Mouse (Mus musculus) layer of hippocampus, adult 18-20 months (tissue): ENCODE data around the gene Psma3. TPM values are rescaled to one million over a fixed set of nuclear protein-coding genes. Genes with fewer than 3 reads are reported as not detected.

Experiments used
- DNase-seq, 2 experiments: peaks; one replicate each; pipeline ENCODE4 v3.0.0; 2022; ENCODE audit warnings: low spot score in 2 of 2
- long read RNA-seq: library from polyadenylated mRNA; stranded (forward); transcript quantifications from one replicate; pipeline ENCODE4 v2.0.0, GENCODE M21; 2021
- total RNA-seq, 2 experiments: library from RNA; stranded (reverse); gene quantifications; 2 replicates each; pipeline ENCODE4 v1.2.3; 2021

The Psma3 gene
- total RNA-seq, result 100 to 1,000 TPM; 185 to 216 TPM
- long read RNA-seq, transcript Psma3-202 (11 exons, 2,846 nt), result major isoform, 68 of 117 reads
- long read RNA-seq, transcript Psma3-201 (11 exons, 875 nt), result minor isoform, 9 of 117 reads
- long read RNA-seq, partial matches to known transcripts, result 1 of 117 reads
- long read RNA-seq, other reads (novel, unspliced or antisense), result 36 of 117 reads

DNA sequence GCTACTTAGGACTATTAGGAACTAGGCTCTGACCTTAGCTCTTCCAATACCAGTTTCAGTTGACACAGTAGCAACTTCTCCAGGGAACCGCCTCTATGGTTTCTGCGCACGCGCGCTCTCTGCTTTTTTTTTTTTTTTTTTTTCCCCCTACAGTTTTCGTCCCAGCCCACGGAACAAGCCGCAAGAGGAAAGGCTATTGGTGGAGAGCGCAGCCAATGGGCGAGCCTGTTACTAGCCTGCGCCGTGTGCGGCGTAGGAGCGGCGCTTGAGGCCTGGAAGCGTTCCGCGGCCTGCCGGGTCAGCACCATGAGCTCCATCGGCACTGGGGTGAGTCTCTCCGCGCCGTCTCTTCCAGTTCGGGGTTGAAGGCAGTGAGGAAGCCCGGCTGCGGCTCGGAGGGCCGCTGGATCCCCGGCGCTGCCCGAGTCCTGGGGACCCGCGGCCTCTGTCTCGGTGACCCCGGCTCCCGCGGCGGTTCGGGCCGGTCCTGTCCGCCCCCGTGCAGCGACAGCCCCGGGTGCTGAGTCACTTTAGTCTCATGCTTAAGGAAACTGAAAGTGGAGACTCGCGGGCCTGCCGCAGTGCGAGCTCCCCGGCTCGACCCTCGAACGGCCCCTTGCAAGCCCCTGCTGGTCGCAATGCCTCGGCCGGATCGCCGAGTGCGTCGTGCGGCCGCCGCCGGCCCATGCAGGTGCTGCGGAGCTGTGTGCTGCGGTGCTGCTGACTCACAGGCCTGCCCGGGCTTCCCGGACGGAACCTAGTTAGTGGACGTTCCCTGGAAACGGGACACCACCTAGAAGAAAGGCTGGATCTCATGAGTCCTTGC is at the start of gene Psma3:
Psma3 (plus strand) TSS at position 181 of the 826 bp plus-strand sequence.
- peak; percentile 89 to 94 for DNase-seq

DNA sequence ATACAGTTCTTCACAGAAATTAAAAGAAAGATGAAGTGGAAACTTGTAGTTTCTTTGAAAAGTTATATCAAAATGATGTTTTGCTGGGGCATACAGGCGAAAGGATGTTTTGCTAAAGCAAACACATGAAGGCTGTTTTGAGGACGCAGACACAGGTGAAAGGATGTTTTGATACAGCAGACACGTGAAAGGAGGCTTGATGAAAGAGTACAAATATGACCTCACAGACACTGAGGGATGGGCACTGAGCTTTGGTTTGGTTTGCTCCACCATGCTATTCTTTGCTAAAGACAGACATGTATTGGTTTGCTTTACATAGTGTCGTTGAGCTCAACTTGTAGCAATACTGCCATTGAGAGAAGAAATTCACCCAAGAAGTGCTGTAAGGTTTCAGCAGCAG is 44.6 kb upstream of the Psma3 start:
- no peak for DNase-seq

DNA sequence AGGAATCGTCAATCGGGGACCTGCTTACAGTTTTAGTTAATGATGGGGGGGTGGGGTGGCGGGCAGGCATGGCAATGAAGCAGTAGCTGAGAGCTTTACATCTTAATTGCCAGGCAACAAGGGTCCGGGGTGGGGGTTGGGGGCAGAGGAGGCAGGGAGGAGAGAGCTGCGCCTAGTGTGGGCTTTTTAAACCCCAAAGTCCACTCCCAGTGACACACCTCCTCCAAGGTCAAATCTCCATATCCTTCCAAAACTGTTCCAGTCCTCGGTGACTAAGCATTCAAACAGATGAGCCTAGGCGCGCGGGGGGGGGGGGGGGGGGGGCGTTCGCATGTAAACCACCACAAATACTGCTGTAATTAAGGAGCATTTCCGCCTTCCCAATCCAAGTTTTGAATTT is 37.3 kb upstream of the Psma3 start:
- DNase-seq, result no peak

DNA sequence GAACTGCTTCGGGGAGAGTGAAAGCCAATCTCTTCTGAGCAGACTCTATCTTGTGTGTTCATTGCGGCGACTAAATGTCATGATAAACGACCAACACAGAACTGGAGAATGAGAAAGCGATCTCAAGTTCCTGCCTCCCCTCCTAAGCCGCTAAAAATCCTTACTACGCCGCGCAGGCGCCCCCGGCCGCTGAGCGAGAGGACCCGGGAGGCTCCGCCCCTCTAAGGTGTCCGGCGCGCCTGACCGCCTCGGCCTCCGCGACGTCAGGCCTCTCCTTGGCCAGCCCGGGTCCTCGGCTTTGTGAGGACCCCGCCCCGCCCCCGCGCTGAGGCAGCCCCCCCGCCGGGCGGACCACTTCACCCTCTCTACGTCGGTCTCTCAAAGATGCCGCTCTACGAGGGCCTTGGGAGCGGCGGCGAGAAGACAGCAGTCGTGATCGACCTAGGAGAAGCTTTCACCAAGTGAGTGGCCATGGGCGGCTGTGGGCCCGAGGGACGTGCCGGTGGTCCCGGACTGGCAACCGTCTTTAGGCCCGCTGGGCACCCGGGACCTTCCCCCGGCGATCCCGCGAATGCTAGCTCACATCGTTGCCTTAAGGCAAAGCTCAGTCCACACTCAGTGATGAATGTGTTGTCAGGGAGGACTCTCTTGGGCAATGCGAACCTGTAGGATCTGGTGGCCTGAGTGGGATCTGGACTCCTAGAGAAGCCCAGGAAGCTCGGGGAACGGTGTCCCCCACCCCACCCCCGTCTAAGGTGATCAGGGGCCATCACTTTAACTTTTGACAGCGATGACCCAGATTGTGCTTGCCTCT is 36.6 kb upstream of the Psma3 start, which contains the start of gene Actr10:
Actr10 (plus strand) TSS at position 287 of the 814 bp plus-strand sequence.
- DNase-seq, result peak; percentile 90 to 92

DNA sequence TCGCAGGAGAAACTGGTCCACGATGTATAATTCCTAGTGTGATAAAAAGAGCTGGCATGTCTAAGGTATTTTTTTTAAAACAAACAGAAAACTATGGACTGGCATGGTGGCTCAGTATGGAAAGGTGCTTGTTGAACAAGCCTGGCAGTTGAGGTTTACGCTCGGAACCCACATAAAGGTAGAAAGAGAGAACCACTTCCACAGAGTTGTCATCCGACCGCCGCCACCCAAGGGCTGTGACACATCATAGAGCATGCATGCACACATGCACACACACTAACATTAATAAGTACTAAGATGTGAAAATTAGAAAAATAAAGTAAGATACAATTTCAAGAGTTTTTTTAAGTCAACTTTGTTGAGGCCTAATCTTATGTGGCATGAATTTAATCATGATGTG is 33.6 kb upstream of the Psma3 start:
- DNase-seq, result no peak

DNA sequence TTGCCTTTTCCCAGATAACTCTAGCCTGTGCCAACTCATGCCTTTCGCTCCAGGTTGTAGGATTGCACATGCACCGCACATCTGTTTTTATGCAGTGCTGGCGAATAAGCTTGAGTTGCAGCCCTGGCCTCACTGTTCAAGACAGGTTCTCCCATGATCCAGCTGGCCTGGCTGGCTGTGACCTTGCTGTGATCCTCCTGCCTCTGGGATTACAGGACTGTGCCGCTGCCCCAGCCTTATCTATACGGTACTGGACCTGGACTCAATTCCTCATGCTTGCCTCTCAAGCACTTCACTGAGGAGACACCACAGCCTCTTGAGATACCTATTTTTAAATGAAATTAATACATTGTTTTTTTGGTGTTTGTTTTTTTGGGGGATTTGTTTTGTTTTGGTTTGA is 30.2 kb upstream of the Psma3 start:
- DNase-seq, result no peak

DNA sequence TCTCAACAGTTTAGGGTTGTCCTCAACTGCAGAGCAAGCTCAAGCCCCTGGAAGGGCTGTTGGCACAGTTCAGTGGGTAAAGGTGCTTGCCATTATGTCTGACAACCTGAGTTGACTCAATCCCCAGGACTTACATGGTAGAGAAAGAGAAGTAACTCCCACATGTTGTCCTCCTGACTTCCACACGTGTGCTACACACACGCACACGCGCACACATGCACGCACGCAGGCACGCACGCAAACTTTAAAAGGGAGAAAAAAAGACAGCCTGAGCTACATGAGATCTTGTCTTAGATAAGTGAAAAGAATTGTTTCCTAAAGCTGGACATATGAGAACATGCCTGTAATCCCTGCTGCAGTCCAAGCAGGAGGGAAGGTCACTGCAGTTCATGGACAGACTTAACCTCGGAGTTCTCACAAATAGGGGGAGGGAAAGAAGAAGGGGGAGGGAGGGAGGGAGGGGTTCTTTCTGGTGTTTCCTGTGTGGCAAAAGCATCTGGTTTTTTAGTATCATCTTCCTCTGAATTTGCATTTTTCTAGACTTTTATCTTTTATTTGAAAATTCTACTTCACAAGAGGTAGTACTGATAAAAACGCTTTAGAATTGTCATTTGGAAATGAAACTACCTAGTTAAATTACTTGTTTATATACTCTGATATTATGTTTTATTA is 27.7 kb upstream of the Psma3 start:
- no peak for DNase-seq

DNA sequence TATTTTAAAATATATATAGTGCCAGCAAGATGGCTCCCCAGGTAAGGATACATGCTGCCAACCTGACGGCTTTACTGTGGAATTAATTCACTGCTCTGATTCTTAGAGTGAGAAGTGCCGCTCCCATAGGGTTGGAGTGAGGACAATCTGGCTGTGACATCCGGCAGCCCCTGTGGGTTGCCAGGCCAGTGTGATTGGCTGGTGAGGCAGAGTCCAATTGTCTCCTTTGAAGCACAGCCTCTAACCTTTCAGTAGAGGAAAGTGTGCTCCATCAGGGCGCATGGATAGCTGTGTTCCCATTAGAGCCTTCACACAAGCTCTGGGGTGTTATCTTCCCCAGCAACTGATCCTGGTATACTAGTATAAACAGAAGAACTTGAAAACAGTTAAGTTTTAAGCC is 15.8 kb upstream of the Psma3 start:
- no peak for DNase-seq

DNA sequence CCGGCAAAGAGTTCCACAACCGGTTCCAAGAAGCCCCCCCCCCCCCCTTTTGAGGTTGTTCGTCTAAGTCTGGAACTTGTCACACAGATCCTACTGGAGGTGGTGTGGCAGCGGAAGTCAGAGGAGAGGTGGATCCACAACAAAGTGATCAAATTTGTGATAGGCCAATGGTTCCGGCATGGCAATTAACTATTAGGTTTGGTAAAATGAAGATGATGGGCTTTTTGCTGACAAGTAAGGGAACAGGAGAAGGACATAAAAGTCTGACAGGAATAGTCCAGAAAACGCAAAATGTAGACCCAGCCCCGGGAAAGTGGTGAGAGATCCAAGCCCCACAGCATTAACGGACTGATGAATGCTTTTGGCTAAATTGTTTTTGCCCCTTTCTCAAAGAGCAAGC is 6.8 kb upstream of the Psma3 start:
- no peak for DNase-seq

DNA sequence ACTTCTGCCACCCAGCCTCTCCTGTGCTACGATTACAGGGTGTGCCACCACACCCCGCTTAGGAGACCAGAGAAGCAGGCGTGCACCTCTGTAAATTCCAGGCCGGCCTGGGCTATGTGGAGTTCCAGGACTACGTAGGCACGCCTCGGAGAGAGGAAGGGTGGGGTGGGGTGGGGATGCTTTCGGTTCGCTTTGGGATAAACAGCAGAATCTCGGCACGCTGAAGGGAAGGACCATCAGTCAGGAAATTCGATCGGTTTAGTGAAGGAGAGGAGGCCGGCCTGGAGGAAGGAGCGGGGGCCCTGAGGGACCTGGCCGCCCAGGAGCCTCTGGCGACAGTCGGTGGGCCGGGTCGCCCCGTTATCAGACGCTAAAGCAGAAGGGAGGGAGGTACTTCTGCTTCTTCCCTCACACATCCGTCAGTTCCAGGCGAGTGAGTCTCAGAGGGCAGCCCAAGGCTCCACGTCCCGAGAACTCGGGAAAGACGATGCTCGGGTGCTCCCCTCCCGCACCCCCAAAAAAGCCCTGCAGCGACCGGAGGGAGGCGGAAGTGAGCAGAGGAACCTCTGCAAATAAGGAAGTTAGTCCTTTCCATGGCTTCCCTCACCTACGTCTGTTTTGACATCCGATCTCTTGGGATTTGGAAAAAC is 6.2 kb upstream of the Psma3 start:
- peak; percentile 69 to 87 for DNase-seq

DNA sequence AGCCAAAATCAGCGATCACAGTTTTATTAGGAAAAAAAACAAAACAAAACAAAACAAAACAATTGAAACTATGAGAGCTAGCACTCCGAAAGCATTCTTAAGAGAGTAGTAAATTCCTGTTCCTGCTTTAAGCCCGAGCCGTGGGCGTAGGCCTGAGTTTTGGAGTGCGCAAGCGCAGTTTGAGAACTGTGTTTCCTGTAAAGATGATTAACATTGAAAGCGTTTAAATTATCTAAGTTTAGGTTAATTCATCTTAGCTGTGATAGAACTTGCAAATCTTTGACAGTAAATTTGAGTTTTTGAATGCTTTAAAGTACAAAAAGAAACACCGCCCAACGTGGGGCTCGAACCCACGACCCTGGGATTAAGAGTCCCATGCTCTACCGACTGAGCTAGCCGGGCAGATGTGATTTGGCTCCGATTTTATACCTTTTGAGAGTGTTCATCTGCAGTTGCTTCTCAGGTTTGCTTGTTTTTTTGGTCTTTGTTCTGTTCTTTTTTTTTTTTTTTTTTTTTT is 5.6 kb upstream of the Psma3 start:
- DNase-seq, result peak; percentile 82 to 92

DNA sequence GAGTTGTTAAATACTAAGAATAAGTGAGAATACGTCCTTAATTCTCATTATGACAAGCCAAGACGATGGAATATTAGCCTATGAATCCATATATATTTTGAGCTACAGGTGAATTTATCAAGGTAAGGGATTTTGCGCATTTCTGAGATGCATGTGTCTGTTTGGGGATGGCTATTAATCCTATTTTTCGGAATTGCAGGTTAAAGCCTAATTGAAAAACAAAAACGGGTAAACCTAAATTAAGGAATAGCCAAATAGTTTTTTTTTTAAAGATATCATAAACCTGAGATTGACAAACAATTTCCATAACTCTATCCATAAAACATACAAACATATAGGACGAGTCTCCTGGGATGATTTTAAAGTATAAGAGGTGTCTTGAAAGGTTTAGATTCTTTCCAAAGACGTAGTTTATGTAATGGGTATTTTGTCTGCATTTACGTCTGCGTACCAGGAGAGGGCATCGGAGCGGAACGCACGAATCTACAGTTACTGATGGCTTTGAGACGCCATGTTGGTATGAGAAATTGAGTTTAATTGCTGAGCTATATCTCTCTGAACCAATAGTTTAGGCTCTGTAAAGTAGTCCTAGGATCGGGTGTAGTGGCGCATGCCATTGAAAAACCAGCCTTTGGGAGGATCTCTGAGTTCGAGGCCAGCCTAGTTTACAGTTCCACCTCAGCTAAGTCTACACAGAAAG is 4.8 kb upstream of the Psma3 start:
- DNase-seq, result peak; percentile 22 to 72

DNA sequence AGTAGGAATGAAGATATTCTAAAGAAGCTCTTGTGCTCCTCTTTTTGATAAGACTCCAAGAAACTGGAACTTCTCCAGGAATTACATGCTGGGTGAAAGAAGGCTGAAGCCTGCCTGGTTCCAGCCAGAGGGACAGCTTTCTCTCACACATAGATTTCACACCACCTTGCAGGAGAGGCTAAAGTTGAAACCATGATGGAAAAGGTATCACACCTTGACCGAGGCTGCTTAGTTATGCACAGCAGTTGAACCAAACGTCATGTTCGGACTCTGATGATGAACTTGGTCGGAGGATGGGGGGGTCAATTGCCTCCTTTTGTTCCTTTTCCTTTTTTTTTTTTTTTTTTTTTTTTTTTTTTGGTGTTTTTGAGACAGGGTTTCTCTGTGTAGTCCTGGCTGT is 590 bp upstream of the Psma3 start:
- DNase-seq, result no peak

DNA sequence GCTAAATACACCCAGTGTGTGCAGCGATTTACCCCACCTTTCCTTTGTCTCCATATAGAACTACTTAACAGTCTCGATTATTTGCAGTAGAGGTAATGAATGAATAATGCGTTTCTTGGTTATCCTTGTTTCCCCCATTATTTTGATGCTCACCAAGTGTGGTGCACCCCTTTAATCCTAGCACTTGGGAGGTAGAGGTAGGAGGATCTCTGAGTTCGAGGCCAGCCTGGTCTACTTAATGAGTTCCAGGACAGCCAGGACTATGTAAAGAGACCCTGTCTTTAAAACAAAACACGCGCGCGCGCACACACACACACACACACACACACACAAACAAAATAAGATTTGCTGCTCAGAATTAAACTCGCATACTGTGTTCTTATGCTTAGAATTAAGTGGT is 985 bp downstream of the Psma3 start:
- DNase-seq, result no peak

DNA sequence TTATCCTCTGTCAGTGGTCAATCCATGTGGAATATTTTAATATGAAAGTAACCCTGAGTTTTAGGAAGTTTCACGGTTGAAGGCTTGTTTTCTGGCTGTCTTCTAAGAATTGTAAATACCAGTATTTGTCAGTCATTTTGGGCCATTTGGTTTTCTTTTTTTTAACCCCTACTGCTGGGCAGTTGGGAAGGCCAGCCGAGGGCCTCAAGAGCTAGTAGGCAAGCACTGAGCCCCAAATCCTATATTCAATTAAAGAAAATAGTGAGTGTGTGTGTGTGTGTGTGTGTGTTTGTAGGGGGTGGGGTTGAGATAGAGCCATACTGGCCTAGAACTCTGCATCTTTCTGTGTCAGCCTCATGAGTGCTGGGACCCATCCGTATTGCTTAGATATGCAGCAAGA is 1.5 kb downstream of the Psma3 start:
- no peak for DNase-seq

DNA sequence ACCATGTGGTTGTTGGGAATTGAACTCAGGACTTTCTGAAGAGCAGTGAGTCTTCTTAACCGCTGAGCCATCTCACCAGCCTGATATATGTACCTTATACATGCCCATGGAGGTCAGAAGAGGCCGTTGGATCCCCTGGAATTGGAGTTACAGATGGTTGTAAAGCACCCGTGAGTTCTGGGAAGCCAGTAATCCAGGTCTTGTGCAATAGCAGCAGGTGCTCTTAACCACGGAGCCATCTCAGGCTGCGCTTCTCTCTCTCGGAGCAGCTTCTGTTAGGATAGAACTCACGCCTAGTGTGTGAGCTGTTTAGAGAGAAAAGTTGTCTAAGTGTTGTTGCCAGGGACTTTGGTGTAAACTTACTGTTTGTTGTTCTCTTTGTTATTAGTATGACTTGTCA is 3.9 kb downstream of the Psma3 start:
- no peak for DNase-seq

DNA sequence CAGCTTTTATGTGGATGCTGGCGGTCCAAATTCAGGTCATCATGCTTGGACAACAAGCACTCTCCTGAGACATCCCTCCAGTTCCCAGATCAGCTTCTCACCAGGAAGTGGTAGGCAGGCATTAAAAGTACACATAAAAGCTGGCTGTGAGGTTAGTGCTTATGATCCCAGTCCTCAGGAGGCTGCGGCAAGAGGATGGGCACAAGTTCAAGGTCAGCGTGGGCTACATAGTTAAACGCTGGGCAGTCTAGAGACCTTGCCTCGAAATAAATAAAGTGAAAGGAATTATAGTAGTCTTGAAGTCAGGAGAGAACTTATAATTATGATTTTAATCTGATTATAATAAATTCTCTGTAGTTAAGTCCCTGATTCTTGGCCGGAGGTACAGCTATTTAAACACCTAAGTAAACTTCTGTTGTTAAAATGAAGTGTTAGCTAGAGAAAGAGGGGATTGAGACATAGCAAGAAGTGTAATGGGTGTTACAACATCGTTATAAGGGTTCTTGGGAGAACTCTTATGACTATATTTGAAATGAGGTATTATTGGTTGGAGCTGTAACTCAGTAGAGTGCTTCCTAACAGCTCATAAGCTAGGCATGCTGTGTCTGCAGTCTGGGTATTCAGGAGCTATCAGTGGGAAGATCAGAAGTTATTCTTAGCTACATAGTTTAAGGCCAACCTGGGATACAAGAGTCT is 10.6 kb downstream of the Psma3 start:
- no peak for DNase-seq

DNA sequence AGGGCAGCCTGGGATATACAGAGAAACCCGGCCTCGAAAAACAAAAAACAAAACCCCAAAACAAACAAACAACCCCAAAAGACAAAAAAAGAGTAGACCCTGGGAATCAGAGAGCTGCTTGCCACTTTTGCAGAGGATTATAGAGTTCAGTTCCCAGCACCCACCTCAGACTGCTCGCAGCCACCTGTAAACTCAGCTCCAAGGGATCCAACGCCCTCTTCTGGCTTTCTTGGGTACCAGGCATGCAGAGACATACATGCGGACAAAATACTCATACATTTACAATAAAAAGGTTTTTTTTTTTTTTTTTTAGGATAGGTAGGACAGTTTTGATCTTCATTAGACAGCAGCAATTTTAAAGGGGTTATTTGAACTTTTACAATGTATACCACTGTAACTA is 22.8 kb downstream of the Psma3 start:
- no peak for DNase-seq

DNA sequence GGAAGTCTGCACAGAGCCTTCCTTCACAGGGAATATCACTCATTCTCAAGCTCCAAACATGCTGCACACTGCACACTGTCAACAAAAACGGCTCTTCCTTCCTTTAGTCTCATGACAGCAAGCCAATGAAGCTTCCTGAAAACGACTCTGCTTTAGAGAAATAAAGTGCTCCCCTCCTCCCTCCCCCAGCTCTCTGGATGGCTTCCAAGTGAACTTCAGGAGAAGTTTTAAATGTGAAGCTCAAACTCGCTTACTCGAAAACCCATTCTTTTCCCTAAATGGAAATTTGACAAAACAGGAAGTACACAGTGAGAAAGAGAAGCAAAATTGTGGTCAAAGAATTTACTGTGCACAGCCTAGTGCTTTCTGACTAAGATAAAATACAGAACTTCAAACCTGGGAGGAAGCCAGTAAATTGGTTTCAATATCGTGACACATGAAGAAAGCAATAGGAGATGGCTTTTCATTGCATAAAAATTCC is 25.0 kb downstream of the Psma3 start:
- no peak for DNase-seq
